Mouse (Mus musculus) layer of hippocampus, adult 9-11 months (tissue): ENCODE measurements at regions not wholly inside any gene's neighbourhood (a gene's known extent, or its start where the extent isn't known, plus 50 kb on each side); places are given as distances from the start of the nearest gene placed in this dataset.
"Not testable (repeated sequence)": the region's sequence is repeated elsewhere in the genome, so short reads cannot be mapped to it uniquely, and the experiment has no call there.

Source experiments
- DNase-seq: peaks from one replicate; pipeline ENCODE4 v3.0.0; 2022

- no peak for DNase-seq
Measured at GRCm38 (mm10) chr6:109814990-109815389, 830.4 kb upstream of the Grm7 start.

- DNase-seq: no peak
Measured at GRCm38 (mm10) chr6:109848313-109848712, 797.1 kb upstream of the Grm7 start.

GRCm38 (mm10) chr6:109855806-109856205, 789.6 kb upstream of the Grm7 start:
- no peak for DNase-seq

- no peak for DNase-seq
Measured at GRCm38 (mm10) chr6:109863411-109863810, 782.0 kb upstream of the Grm7 start.

- no peak for DNase-seq
Measured at GRCm38 (mm10) chr6:109874187-109874586, 771.2 kb upstream of the Grm7 start.

GRCm38 (mm10) chr6:109874625-109875040, 770.7 kb upstream of the Grm7 start:
- DNase-seq: no peak

- DNase-seq: not testable (repeated sequence)
Measured at GRCm38 (mm10) chr6:109875548-109875947, 769.8 kb upstream of the Grm7 start.

GRCm38 (mm10) chr6:109879145-109879544, 766.2 kb upstream of the Grm7 start:
- peak; percentile 17 for DNase-seq

GRCm38 (mm10) chr6:109923780-109924179, 721.6 kb upstream of the Grm7 start:
- no peak for DNase-seq

- DNase-seq: no peak
Measured at GRCm38 (mm10) chr6:109948491-109948890, 696.9 kb upstream of the Grm7 start.

- DNase-seq: no peak
Measured at GRCm38 (mm10) chr6:109948928-109949327, 696.5 kb upstream of the Grm7 start.

- not testable (repeated sequence) for DNase-seq
Measured at GRCm38 (mm10) chr6:109957901-109958300, 687.5 kb upstream of the Grm7 start.
